11 mouse cellular contexts compared by ENCODE assay signal in the genomic region with DNA sequence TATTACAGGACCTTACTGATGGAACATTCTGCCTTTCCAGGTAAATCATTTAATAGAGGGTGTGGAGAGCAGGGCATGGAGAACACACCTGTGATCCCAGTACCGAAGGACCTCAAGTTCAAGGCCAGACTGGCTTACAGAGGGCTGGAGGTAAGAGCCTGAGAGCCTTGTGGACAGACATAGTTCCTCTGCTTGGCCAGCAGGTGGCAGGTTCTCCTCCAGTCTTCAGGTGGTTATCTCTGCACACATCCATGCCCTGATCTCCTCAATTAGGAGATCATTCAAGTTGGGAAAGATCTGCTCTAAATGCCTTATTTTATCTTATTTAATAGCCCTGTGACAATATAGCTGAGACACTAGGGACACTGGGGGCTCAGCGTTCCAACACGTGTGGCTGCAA. TPM values are rescaled to one million over a fixed set of nuclear protein-coding genes. Genes with fewer than 3 reads are reported as not detected.
DNase-seq lines count a peak whose midpoint lies in the region; ATAC-seq and TF ChIP-seq lines count a peak whose summit lies in the region.
"Had no signal": no experiment of that assay in that cellular context is flagged by ENCODE, and none has a peak within 500 bp of the region (broad histone marks: within the 10 kb centered on the region; RNA-seq: fewer than 3 reads in every experiment).

No protein-coding gene starts in this region.

- 59% methylated on average over 3 of the region's 3 CpGs for WGBS in hindbrain, embryonic 12.5 days

- H3K27ac ChIP-seq in layer of hippocampus, adult 2 months = no peak overlapping the region
- no peak overlapping the region for H3K27ac ChIP-seq in hindbrain, embryonic 12.5 days
- H3K27ac ChIP-seq: heart, embryonic 15.5 days; limb, embryonic 13.5 days; neural tube, embryonic 12.5 days had no signal

- intact Hi-C loops in left cerebral cortex, postnatal 25 days (cut with DNase I) = no loop called here

- no peak for ATAC-seq in hindbrain, embryonic 12.5 days (ENCODE audit: low FRiP score)

- TF ChIP-seq CTCF in layer of hippocampus, adult 2 months (conservative IDR thresholded peaks at IDR 0.05) = peak; percentile 71

- H3K9ac ChIP-seq in hindbrain, embryonic 12.5 days = no peak overlapping the region
- H3K9ac ChIP-seq: heart, embryonic 15.5 days; limb, embryonic 13.5 days; neural tube, embryonic 12.5 days had no signal

- H3K36me3 ChIP-seq in hindbrain, embryonic 12.5 days = no peaks in the 10 kb centered on the region
- H3K36me3 ChIP-seq: heart, embryonic 15.5 days; limb, embryonic 13.5 days; neural tube, embryonic 12.5 days had no signal

- no peak overlapping the region for H3K4me2 ChIP-seq in hindbrain, embryonic 12.5 days (replicated peaks)
- H3K4me2 ChIP-seq: heart, embryonic 15.5 days; limb, embryonic 13.5 days; neural tube, embryonic 12.5 days had no signal

- no peak overlapping the region for H3K4me3 ChIP-seq in layer of hippocampus, adult 2 months
- no peak overlapping the region for H3K4me3 ChIP-seq in hindbrain, embryonic 12.5 days
- H3K4me3 ChIP-seq: heart, embryonic 15.5 days; limb, embryonic 13.5 days; neural tube, embryonic 12.5 days had no signal

- no peaks in the 10 kb centered on the region for H3K9me3 ChIP-seq in hindbrain, embryonic 12.5 days (replicated peaks)
- H3K9me3 ChIP-seq: heart, embryonic 15.5 days; limb, embryonic 13.5 days; neural tube, embryonic 12.5 days had no signal

- peak; percentile 5 for DNase-seq in adrenal gland, postnatal 14 days
- no peak for DNase-seq in adrenal gland, adult 8-10 months
- DNase-seq in layer of hippocampus, adult 2 months (ENCODE audit: low spot score in 2 of 2) = no peak
- DNase-seq in layer of hippocampus, adult 9-11 months = no peak
- DNase-seq in R1 (ENCODE audit: low read depth, low spot score) = peak; percentile 46
- DNase-seq in retina, postnatal 1 day = peak; percentile 5
- no peak for DNase-seq in left cerebral cortex, postnatal 25 days (ENCODE audit: low spot score in 2 of 2)

- no peaks in the 10 kb centered on the region for H3K4me1 ChIP-seq in hindbrain, embryonic 12.5 days
- H3K4me1 ChIP-seq: heart, embryonic 15.5 days; limb, embryonic 13.5 days; neural tube, embryonic 12.5 days had no signal

- H3K27me3 ChIP-seq in hindbrain, embryonic 12.5 days = no peaks in the 10 kb centered on the region
- H3K27me3 ChIP-seq: heart, embryonic 15.5 days; limb, embryonic 13.5 days; neural tube, embryonic 12.5 days had no signal

RNA-seq across cellular contexts. Expression of a gene that starts 11.3 kb away (rescaled TPM):
- not detected in 2 replicates for total RNA-seq in adrenal gland, postnatal 14 days (2021)
- total RNA-seq in adrenal gland, adult 8-10 months (2022) = not detected
- not detected for total RNA-seq in layer of hippocampus, adult 2 months (2021)
- not detected for total RNA-seq in left cerebral cortex, postnatal 25 days (2021)
- not detected in 2 replicates for polyA plus RNA-seq in hindbrain, embryonic 12.5 days (2016; fragmentation: Nextera tagmentation; extraction: Ambion mirVana)
- polyA plus RNA-seq: heart, embryonic 15.5 days; limb, embryonic 13.5 days; neural tube, embryonic 12.5 days had no signal

RNA-seq across cellular contexts. Expression of a gene that starts 32.0 kb away (rescaled TPM):
- 5.0 and 8.4 TPM in 2 replicates for total RNA-seq in adrenal gland, postnatal 14 days (2021)
- total RNA-seq in adrenal gland, adult 8-10 months (2022) = 10 to 100 TPM in 1 of 4 experiments, 1 to 10 TPM in 3; 2.2 to 10.0 (median 3.1) TPM
- 1 to 10 TPM; 2.6 to 4.6 TPM for total RNA-seq in layer of hippocampus, adult 2 months (2021)
- 1 to 10 TPM; 1.6 to 4.6 TPM for total RNA-seq in left cerebral cortex, postnatal 25 days (2021)
- polyA plus RNA-seq in hindbrain, embryonic 12.5 days (2016; fragmentation: Nextera tagmentation; extraction: Ambion mirVana) = 0.43 TPM in 1 of 2 replicates, not detected in the other
- polyA plus RNA-seq: neural tube, embryonic 12.5 days had no signal

Comparison
In these comparisons a context has a peak if more than half of its experiments do, and no peak if none do; other contexts are left out.
1. DNase-seq: peak in adrenal gland, postnatal 14 days (single experiment), R1 (single experiment) and retina, postnatal 1 day (single experiment); none in adrenal gland, adult 8-10 months (single experiment), layer of hippocampus, adult 2 months (0 of 2), layer of hippocampus, adult 9-11 months (single experiment) and left cerebral cortex, postnatal 25 days (0 of 2).